10 mouse cellular contexts compared by ENCODE assay signal in the genomic region with DNA sequence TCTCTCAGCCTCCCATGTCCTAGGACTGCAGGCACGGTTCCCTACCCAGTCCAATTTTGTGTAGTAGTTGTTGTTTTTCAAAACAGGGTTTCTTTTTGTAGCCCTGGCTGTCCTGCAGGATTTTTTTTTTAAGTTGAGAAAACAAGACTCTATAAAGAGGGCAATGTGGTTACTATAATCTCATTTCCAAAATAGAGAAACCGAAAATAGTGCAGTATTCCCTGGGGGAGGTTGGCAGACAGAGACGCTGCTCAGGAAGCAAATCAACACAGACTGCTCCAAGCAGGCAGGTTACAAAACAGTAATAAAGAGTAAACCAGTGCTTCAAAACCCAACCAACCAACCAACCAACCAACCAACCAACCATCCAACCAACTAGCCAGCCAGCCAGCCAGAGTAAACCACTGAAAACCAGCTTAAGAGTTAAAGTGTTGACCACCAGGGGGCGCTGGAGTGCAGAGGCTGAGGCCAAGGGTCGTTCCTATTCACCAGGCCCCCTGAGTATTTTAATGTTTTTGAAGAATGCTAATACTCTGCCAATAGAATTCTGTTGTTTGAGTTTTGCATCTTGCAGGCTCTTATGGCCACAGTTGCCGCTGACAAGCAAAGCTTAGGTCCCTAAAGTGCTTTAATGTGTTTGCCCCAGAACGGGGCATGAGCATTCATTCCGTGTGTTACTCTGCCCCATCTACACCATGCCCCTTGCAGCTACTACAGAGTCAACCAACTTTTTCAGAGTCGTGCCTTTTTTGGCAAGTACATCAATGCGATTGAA. TPM values are rescaled to one million over a fixed set of nuclear protein-coding genes. Genes with fewer than 3 reads are reported as not detected.
A peak's percentile ranks its signal among the peaks of the same experiment; 100 is the strongest.
DNase-seq lines count a peak whose midpoint lies in the region; TF ChIP-seq lines count a peak whose summit lies in the region.
"Had no signal": no experiment of that assay in that cellular context is flagged by ENCODE, and none has a peak within 500 bp of the region (broad histone marks: within the 10 kb centered on the region; RNA-seq: fewer than 3 reads in every experiment).

No protein-coding gene starts in this region.

- H3K27ac ChIP-seq in liver, adult 2 months (replicated peaks; ENCODE audit: insufficient read depth, low read depth, low read length) = no peak overlapping the region

- DNase-seq in adrenal gland, adult (ENCODE audit: inconsistent age in 2 of 2, low spot score in 1 of 2) = peak; percentile 42 to 86
- no peak for DNase-seq in adrenal gland, adult 8-10 months
- DNase-seq in ovary, postnatal 10 days (ENCODE audit: low spot score) = peak; percentile 39
- no peak for DNase-seq in ovary, adult 18-20 months (ENCODE audit: low spot score)
- DNase-seq in cerebellum, adult 9-10 months = peak; percentile 73
- peak; percentile 53 for DNase-seq in heart, adult 8-10 months (ENCODE audit: low spot score)
- DNase-seq in liver, adult 2 months (ENCODE audit: extremely low read depth, low read depth, low spot score) = peak; percentile 69
- DNase-seq in skeletal muscle tissue, adult 2 months (ENCODE audit: low read depth, low spot score) = peak; percentile 34

- H3K4me1 ChIP-seq in liver, adult 2 months (ENCODE audit: control insufficient read depth, insufficient read depth, low read length) = peaks cover 21% of the 10 kb centered on the region

- no peak overlapping the region for H3K9ac ChIP-seq in liver, adult 2 months (ENCODE audit: low read depth, low read length)

- no peak overlapping the region for H3K4me3 ChIP-seq in liver, adult 2 months (ENCODE audit: insufficient read depth, low read depth, low read length)
- H3K4me3 ChIP-seq: myocyte had no signal

- no peak for TF ChIP-seq POLR2A in liver, adult 2 months (IDR thresholded peaks at IDR 0.05; ENCODE audit: extremely low read depth, insufficient read depth, low read length)

- TF ChIP-seq CTCF in liver, adult 2 months (IDR thresholded peaks at IDR 0.05; ENCODE audit: low read depth, low read length) = peak; percentile 83

- WGBS in liver, adult 2 months = 39% methylated on average over 10 of the region's 10 CpGs

- H3K27me3 ChIP-seq in liver, adult 2 months (ENCODE audit: control insufficient read depth, insufficient read depth, low read length) = no peaks in the 10 kb centered on the region

- H3K36me3 ChIP-seq in liver, adult 2 months (ENCODE audit: control insufficient read depth, insufficient read depth, low read length) = no peaks in the 10 kb centered on the region

- H3K79me2 ChIP-seq in liver, adult 2 months (ENCODE audit: control insufficient read depth, insufficient read depth, low read length) = no peaks in the 10 kb centered on the region

RNA-seq across cellular contexts. Expression of gene Gstp2, which starts 6.1 kb away (rescaled TPM):
- total RNA-seq in adrenal gland, adult 8-10 months (2022) = 10 to 100 TPM; 45.4 to 79.1 (median 67.8) TPM
- total RNA-seq in heart, adult 8-10 months (2022) = 100 to 1,000 TPM; 131 to 147 (median 142) TPM
- 4.1 and 7.9 TPM in 2 replicates for total RNA-seq in liver, adult 2 months (2014; rRNA removed)
- 4.4 and 9.2 TPM in 2 replicates for polyA plus RNA-seq in liver, adult 2 months (2012; rRNA removed)

RNA-seq across cellular contexts. Expression of gene Gstp3, which starts 7.4 kb away (rescaled TPM):
- 1 to 10 TPM in 1 of 4 experiments, under 1 TPM in 3; 0.56 to 1.1 (median 0.77) TPM for total RNA-seq in adrenal gland, adult 8-10 months (2022)
- total RNA-seq in heart, adult 8-10 months (2022) = not detected
- total RNA-seq in liver, adult 2 months (2014; rRNA removed) = 21.5 and 28.1 TPM in 2 replicates
- 54.3 and 66.1 TPM in 2 replicates for polyA plus RNA-seq in liver, adult 2 months (2012; rRNA removed)

RNA-seq across cellular contexts. Expression of gene Gstp1, which starts 14.1 kb away (rescaled TPM):
- total RNA-seq in adrenal gland, adult 8-10 months (2022) = 100 to 1,000 TPM; 366 to 409 (median 394) TPM
- 100 to 1,000 TPM; 355 to 468 (median 390) TPM for total RNA-seq in heart, adult 8-10 months (2022)
- total RNA-seq in liver, adult 2 months (2014; rRNA removed) = 456 and 810 TPM in 2 replicates
- polyA plus RNA-seq in liver, adult 2 months (2012; rRNA removed) = 965 and 1,374 TPM in 2 replicates

RNA-seq across cellular contexts. Expression of gene Cabp2, which starts 29.4 kb away (rescaled TPM):
- total RNA-seq in adrenal gland, adult 8-10 months (2022) = not detected
- not detected for total RNA-seq in heart, adult 8-10 months (2022)
- total RNA-seq in liver, adult 2 months (2014; rRNA removed) = 0.13 and 0.37 TPM in 2 replicates
- polyA plus RNA-seq in liver, adult 2 months (2012; rRNA removed) = 0.27 and 0.70 TPM in 2 replicates
- polyA plus RNA-seq: heart, embryonic 16.5 days; myocyte had no signal

RNA-seq across cellular contexts. Expression of gene Ndufv1, which starts 39.3 kb away (rescaled TPM):
- total RNA-seq in adrenal gland, adult 8-10 months (2022) = 100 to 1,000 TPM; 235 to 340 (median 280) TPM
- total RNA-seq in heart, adult 8-10 months (2022) = 1,000 to 10,000 TPM; 1,087 to 1,207 (median 1,176) TPM
- total RNA-seq in liver, adult 2 months (2014; rRNA removed) = 189 and 197 TPM in 2 replicates
- 239 and 251 TPM in 2 replicates for polyA plus RNA-seq in liver, adult 2 months (2012; rRNA removed)

Comparison
In these comparisons a context has a peak if more than half of its experiments do, and no peak if none do; other contexts are left out.
1. DNase-seq: peak in adrenal gland, adult (2 of 2), ovary, postnatal 10 days (single experiment), cerebellum, adult 9-10 months (single experiment), heart, adult 8-10 months (single experiment), liver, adult 2 months (single experiment) and skeletal muscle tissue, adult 2 months (single experiment); none in adrenal gland, adult 8-10 months (single experiment) and ovary, adult 18-20 months (single experiment).
2. RNA of gene Gstp3, which starts 7.4 kb away (total RNA-seq): 21.5 to 28.1 TPM in liver, adult 2 months; 0.56 to 1.1 TPM in adrenal gland, adult 8-10 months and not detected in heart, adult 8-10 months; every median in the first group is over 10 times any median in the second.